Mouse (Mus musculus) olfactory bulb, adult 2 months (tissue): ENCODE measurements at regions not wholly inside any gene's neighbourhood (a gene's known extent, or its start where the extent isn't known, plus 50 kb on each side); places are given as distances from the start of the nearest gene placed in this dataset.

Experiments used
- H3K27ac ChIP-seq: fragments of 200-500 bp; 2 replicates; pipeline ENCODE4 v1.5.1; 2012; ENCODE audit warnings: low read depth, low read length; ENCODE audit not compliant: insufficient read depth
- H3K4me1 ChIP-seq: fragments of 200-500 bp; 2 replicates; pipeline ENCODE4 v1.6.1; 2012; ENCODE audit warnings: low read length; ENCODE audit not compliant: control insufficient read depth, insufficient read depth
- H3K4me3 ChIP-seq: fragments of 200-500 bp; 2 replicates; pipeline ENCODE4 v1.5.1; 2012; ENCODE audit warnings: mild to moderate bottlenecking, low read depth, low read length, moderate library complexity; ENCODE audit not compliant: insufficient read depth
- CTCF ChIP-seq: fragments of 200-500 bp; IDR thresholded peaks from 2 replicates; pipeline ENCODE4 v1.5.1; 2012; ENCODE audit warnings: low read depth, mild to moderate bottlenecking, low read length, moderate library complexity; ENCODE audit not compliant: insufficient read depth
- POLR2A ChIP-seq: fragments of 200-500 bp; IDR thresholded peaks from 2 replicates; pipeline ENCODE4 v1.6.1; 2012; ENCODE audit warnings: mild to moderate bottlenecking, low read depth, low read length, moderate library complexity; ENCODE audit not compliant: insufficient read depth
- WGBS: fragments of 180-500 bp; shearing (Covaris S2); methylation state at CpG from one replicate; pipeline ENCODE4 v1.1.7; 2018; 5-methylcytosine and 5-hydroxymethylcytosine counted together

DNA sequence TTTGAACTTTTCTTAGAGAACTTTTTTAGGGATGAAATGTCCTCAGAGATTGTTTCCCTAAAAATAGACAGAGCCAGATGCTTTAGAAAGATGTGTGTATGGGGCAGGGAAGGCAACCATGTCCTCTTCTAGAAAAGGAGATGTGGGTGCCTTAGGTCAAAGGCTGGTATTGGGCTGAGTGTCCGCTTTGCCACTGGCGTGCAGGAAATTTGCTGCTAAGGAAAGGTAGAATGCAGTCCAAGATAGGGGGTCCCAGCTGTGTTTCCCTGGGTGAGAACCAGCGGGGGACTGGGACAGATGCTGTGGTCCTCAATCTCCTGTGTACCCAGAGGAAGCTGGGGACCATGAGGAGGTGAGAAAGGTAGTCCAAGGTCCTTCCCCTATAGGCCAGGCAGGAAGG lies 291.0 kb downstream of the Pdcd6ip start:
- Histone ChIP-seq H3K4me1 (peaks cover 10% of the 10 kb centered on the region), H3K4me3 (no peak overlapping the region), H3K27ac (no peak overlapping the region)
- TF ChIP-seq POLR2A (no peak), CTCF (no peak)
- WGBS, result 96% methylated on average over 3 of the region's 3 CpGs

DNA sequence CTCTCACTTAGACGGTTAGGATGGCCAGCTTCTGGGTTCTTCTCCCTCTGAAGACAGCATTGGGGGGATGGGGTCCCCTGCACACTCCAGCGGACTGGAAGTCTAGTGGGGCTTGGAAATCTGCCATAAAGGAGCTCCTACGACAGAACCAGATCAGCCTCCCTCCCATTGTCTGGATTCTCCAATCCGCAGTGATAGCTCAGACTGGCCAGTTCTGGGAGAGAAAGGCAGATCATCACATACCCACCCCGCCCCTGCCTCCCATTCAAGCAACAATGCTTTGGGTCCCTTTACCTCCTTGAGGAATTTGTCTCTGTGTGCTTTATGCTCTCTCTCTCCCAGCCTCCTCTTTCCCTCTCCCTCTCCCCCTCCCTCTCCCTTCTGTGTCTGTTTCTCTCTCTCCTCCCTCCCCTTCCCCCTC lies 292.5 kb downstream of the Pdcd6ip start:
- TF ChIP-seq CTCF (no peak), POLR2A (no peak)
- WGBS, result 52% methylated on average over 5 of the region's 5 CpGs
- Histone ChIP-seq H3K27ac (no peak overlapping the region), H3K4me3 (no peak overlapping the region), H3K4me1 (peaks cover 11% of the 10 kb centered on the region)

- Histone ChIP-seq H3K27ac (no peak overlapping the region), H3K4me3 (no peak overlapping the region), H3K4me1 (peaks cover 11% of the 10 kb centered on the region)
- TF ChIP-seq POLR2A (no peak), CTCF (no peak)
- 55% methylated on average over 1 of the region's 1 CpGs for WGBS
Measured at GRCm38 (mm10) chr9:113414690-113415089, 293.4 kb downstream of the Pdcd6ip start.

DNA sequence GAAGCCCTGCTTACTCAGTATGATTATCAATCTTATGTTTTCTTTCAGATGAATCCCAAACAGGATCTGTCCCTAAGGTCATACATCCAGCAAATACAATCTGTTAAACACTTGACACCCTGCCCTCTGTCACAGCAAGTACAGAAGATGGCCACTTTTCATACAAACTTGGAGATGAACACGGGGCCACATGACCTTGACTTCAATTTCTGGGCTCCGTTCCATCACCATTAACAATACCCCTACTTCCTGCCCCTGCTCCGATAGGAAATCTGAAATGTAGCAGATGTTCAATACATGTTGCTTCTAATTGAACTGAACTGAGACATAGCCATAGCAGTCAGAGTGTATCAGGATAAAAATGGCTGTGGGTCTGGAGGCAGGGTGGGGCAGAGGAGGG lies 294.2 kb downstream of the Pdcd6ip start:
- TF ChIP-seq POLR2A, result no peak
- no peak for TF ChIP-seq CTCF
- Histone ChIP-seq H3K4me3 (no peak overlapping the region), H3K27ac (no peak overlapping the region), H3K4me1 (peaks cover 11% of the 10 kb centered on the region)
- 73% methylated on average over 3 of the region's 3 CpGs for WGBS

- Histone ChIP-seq H3K4me1 (peaks cover 11% of the 10 kb centered on the region), H3K4me3 (no peak overlapping the region), H3K27ac (no peak overlapping the region)
- TF ChIP-seq CTCF, result no peak
- TF ChIP-seq POLR2A, result no peak
- WGBS, result 38% methylated on average over 4 of the region's 4 CpGs
Measured at GRCm38 (mm10) chr9:113411638-113412037, 296.4 kb downstream of the Pdcd6ip start.

GRCm38 (mm10) chr9:113408521-113408920 lies 299.5 kb downstream of the Pdcd6ip start:
- Histone ChIP-seq H3K4me1 (peaks cover 2% of the 10 kb centered on the region), H3K27ac (no peak overlapping the region), H3K4me3 (no peak overlapping the region)
- TF ChIP-seq CTCF, result no peak
- no peak for TF ChIP-seq POLR2A
- 86% methylated on average over 4 of the region's 4 CpGs for WGBS

GRCm38 (mm10) chr9:113394320-113394719 lies 313.7 kb downstream of the Pdcd6ip start:
- 95% methylated on average over 3 of the region's 3 CpGs for WGBS
- Histone ChIP-seq H3K4me1 (no peaks in the 10 kb centered on the region), H3K27ac (no peak overlapping the region), H3K4me3 (no peak overlapping the region)
- no peak for TF ChIP-seq POLR2A

DNA sequence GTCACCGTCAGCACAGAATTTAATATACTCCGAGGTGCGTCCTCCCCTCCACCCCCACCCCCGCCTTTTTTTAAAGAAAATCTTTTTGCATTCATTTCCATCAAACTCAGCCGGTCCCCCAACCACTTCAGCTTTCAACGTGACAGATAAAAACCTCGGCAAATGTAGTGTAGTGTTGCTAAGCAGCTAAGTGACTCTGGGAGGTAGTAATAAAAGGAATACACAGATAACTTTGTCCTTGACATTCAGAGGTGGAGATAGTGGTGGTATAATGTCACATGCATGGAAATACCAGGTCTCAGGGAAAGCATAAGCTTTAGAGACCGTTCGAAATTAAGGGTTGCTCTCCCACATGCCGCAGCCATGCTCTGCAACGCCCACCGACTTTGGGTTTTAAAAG lies 320.7 kb downstream of the Pdcd6ip start:
- WGBS, result 54% methylated on average over 12 of the region's 12 CpGs
- TF ChIP-seq POLR2A (no peak), CTCF (no peak)
- Histone ChIP-seq H3K4me1 (peaks cover 9% of the 10 kb centered on the region), H3K27ac (no peak overlapping the region), H3K4me3 (no peak overlapping the region)

DNA sequence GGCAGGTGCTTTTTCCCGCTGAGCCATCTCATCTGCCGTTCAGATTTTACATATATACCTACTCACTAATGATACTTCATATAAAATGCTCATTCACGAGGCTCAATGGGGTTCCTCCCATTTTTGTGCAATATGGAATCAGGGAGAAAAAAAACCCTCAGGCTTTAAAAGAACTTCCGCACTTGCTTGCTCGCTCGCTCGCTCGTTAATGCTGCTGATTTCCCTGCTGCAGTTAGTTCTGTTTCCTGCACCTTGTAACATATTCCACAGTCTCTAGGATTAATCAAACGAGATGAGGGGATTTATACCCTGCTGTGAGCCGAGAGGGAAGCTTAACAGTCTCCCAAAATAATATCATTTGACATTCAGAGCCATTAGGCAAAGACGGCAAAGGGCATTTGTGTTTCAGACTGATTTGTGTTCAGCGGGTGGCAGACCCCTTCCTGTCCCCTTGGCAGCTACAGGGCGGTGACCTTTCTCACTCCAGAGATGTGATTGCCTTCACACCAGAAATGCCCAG lies 326.4 kb downstream of the Pdcd6ip start:
- H3K27ac ChIP-seq, result no peak overlapping the region
- TF ChIP-seq POLR2A (no peak), CTCF (no peak)
- no peak overlapping the region for H3K4me3 ChIP-seq

GRCm38 (mm10) chr9:113380408-113381129 lies 327.5 kb downstream of the Pdcd6ip start:
- Histone ChIP-seq H3K4me3 (no peak overlapping the region), H3K27ac (no peak overlapping the region), H3K4me1 (peaks cover 8% of the 10 kb centered on the region)
- TF ChIP-seq CTCF (no peak), POLR2A (no peak)
- 79% methylated on average over 17 of the region's 17 CpGs for WGBS

More for the DNA sequence above, 326.4 kb downstream of the Pdcd6ip start:
- H3K4me1 ChIP-seq, result peaks cover 12% of the 10 kb centered on the region
- 43% methylated on average over 13 of the region's 13 CpGs for WGBS
